Mouse (Mus musculus) forebrain, embryonic 14.5 days (tissue): ENCODE results near the gene Crabp1. TPM values are rescaled to one million over a fixed set of nuclear protein-coding genes. Genes with fewer than 3 reads are reported as not detected.

Source experiments
- ATAC-seq: fragments of 200-750 bp; cut with Nextera tagmentation; 2 replicates; pipeline ENCODE4 v1.8.0; 2017; ENCODE audit warnings: mild to moderate bottlenecking, moderate library complexity
- DNase-seq: peaks from one replicate; pipeline ENCODE4 v3.0.0-alpha.2; 2015; ENCODE audit warnings: low spot score
- H3K27ac ChIP-seq: fragments of 300-500 bp; sonication (generic); 2 replicates; pipeline ENCODE4 v1.5.1; 2014; ENCODE audit warnings: low read depth, mild to moderate bottlenecking, control low read depth, low read length, moderate library complexity
- H3K27me3 ChIP-seq: fragments of 300-500 bp; sonication (generic); replicated peaks from 2 replicates; pipeline ENCODE4 v1.6.1; 2014; ENCODE audit warnings: low read length, control low read depth, mixed read lengths; ENCODE audit not compliant: control insufficient read depth, insufficient read depth
- H3K36me3 ChIP-seq: fragments of 300-500 bp; sonication (generic); 2 replicates; pipeline ENCODE4 v1.6.1; 2014; ENCODE audit warnings: low read length, control low read depth; ENCODE audit not compliant: control insufficient read depth, insufficient read depth
- H3K4me1 ChIP-seq: fragments of 300-500 bp; sonication (generic); 2 replicates; pipeline ENCODE4 v1.6.1; 2014; ENCODE audit warnings: antibody characterized with exemption, low read length, control low read depth; ENCODE audit not compliant: control insufficient read depth, insufficient read depth
- H3K4me2 ChIP-seq: fragments of 300-500 bp; sonication (generic); 2 replicates; pipeline ENCODE4 v1.6.1; 2014; ENCODE audit warnings: mild to moderate bottlenecking, control low read depth, low read length
- H3K4me3 ChIP-seq: fragments of 300-500 bp; sonication (generic); 2 replicates; pipeline ENCODE4 v1.5.1; 2014; ENCODE audit warnings: low read depth, low read length, control low read depth
- H3K9ac ChIP-seq: fragments of 300-500 bp; sonication (generic); 2 replicates; pipeline ENCODE4 v1.6.1; 2014; ENCODE audit warnings: mild to moderate bottlenecking, low read length, control low read depth, moderate library complexity
- H3K9me3 ChIP-seq: fragments of 300-500 bp; sonication (generic); replicated peaks from 2 replicates; pipeline ENCODE4 v1.6.1; 2016; ENCODE audit warnings: low read length, control low read depth, mixed read lengths; ENCODE audit not compliant: control insufficient read depth
- WGBS: fragments of 180-500 bp; shearing (Covaris S2); extraction: QIAGEN DNeasy Blood & Tissue Kit; methylation state at CpG from one replicate; pipeline ENCODE4 v1.1.7; 2014; 5-methylcytosine and 5-hydroxymethylcytosine counted together
- polyA plus RNA-seq: library from polyadenylated mRNA; unstranded; fragments of >200 nt; fragmentation: Nextera tagmentation; extraction: Ambion mirVana; gene quantifications from 2 replicates; pipeline ENCODE4 v1.2.1, GENCODE M21; 2014

Crabp1 gene
- polyA plus RNA-seq, 1 experiment from 2014 or later: 51.7 TPM

DNA sequence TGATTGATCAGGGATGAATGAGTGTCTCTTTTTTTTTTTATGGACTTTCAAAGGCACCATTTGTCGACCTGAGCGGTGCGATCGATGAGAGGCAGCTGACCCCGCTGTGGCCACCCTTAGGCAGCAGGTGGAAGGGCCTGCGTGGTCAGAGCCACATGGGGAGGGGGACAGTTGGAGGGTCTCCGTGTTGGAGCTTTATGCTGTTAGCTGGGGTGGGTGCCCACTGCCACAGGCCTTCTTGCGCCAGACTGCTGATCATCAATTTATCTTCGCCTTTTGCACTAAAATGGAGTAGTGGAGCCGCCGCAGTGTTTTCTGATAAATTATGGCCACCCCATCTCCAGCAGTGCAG is 11.6 kb upstream of the Crabp1 start:
- H3K27me3 ChIP-seq: no peaks in the 10 kb centered on the region
- 57% methylated on average over 11 of the region's 11 CpGs for WGBS
- no peaks in the 10 kb centered on the region for H3K36me3 ChIP-seq
- no peak for ATAC-seq
- no peaks in the 10 kb centered on the region for H3K9me3 ChIP-seq
- H3K4me1 ChIP-seq: no peaks in the 10 kb centered on the region
- H3K9ac ChIP-seq: no peak overlapping the region
- H3K4me3 ChIP-seq: no peak overlapping the region
- no peak overlapping the region for H3K27ac ChIP-seq
- H3K4me2 ChIP-seq: no peak overlapping the region
- no peak for DNase-seq

DNA sequence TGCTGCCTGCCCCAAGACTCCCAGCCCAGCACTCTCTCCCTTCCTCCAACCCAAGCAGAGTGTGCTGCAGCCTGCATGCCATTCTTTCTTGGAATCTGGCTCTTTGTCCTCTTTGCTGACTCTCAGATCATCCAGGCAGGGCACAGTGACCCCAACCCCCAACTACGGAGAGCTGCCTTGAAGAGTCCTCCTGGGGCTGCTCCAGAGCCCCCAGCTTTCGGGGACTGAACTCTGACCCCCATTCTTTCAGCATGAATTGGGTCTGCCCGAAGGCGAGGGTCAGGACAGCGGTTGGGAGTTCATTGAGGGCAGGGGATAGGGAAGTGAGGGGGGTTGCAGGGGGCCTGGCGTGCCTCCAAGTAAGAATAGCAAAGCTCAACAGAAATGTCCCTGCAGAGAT is 5.0 kb upstream of the Crabp1 start:
- peaks cover 3% of the 10 kb centered on the region for H3K4me1 ChIP-seq
- no peak for DNase-seq
- H3K4me2 ChIP-seq: no peak overlapping the region
- no peaks in the 10 kb centered on the region for H3K36me3 ChIP-seq
- no peak overlapping the region for H3K9ac ChIP-seq
- no peak overlapping the region for H3K4me3 ChIP-seq
- peaks cover 18% of the 10 kb centered on the region for H3K27me3 ChIP-seq
- no peak overlapping the region for H3K27ac ChIP-seq
- ATAC-seq: no peak
- 14% methylated on average over 6 of the region's 6 CpGs for WGBS
- no peaks in the 10 kb centered on the region for H3K9me3 ChIP-seq

DNA sequence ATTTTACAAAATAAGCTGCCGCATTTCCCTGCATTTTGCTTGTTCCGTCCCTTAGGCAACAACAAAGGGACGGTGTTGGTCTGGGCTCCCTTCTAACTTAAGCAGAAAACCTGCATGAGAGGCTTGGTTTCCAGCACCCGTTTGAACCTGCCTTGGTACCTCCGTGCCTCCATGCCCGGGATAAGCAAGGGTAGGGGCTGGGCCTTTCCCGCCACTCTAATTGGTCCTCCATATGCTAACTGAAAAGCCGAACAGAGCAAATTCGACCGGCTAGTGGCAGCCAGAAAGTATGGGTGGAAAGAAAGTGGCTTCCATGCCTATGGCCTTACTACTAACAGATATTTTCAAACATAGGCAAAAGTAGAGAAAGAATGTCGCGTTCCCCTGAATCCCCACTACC is 457 bp upstream of the Crabp1 start:
- H3K4me1 ChIP-seq: peaks cover 21% of the 10 kb centered on the region
- H3K9ac ChIP-seq: no peak overlapping the region; the same call in 1 of the 2 replicates
- no peaks in the 10 kb centered on the region for H3K9me3 ChIP-seq
- peak overlapping the region; percentile 68 for H3K4me2 ChIP-seq
- 19% methylated on average over 12 of the region's 12 CpGs for WGBS
- peak overlapping the region; percentile 30; the same call in 1 of the 2 replicates for H3K4me3 ChIP-seq
- ATAC-seq (no peak), DNase-seq (no peak)
- H3K27ac ChIP-seq: no peak overlapping the region
- no peaks in the 10 kb centered on the region for H3K36me3 ChIP-seq
- peaks cover 41% of the 10 kb centered on the region for H3K27me3 ChIP-seq

DNA sequence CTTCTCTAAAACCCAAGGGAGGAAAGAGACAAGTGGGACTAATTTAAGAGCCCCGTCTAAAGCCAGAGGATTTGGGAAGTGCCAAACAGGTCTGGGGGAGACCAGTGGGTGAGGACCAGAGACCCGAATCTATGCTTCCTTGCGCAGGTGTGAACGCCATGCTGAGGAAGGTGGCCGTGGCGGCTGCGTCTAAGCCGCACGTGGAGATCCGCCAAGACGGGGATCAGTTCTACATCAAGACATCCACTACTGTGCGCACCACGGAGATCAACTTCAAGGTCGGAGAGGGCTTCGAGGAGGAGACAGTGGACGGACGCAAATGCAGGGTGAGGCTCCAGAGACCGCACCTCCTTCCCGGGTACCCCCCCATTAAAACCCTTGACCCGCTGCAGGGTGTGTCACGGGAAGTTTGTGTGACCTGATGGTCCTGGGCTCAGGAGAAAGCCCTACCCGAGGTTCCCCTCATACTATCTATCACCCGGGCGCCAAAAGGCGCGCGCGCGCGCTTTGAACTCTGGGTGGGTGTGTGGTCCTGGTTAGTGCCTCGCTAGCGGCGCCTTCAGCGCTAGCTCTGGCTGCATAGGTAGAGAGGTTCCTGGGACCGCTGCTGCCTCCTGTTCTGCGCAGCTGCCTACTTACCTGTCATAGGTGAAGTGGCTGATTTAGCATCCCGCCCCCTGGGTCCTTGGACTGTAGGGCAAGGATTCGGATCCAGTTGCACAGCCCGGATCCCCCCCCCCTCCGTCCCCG is 963 bp downstream of the Crabp1 start:
- ATAC-seq: no peak
- Histone ChIP-seq H3K4me3 (peak overlapping the region; percentile 30), H3K4me2 (peak overlapping the region; percentile 68), H3K9me3 (no peaks in the 10 kb centered on the region), H3K9ac (peak overlapping the region; percentile 37; the same call in 1 of the 2 replicates), H3K4me1 (peaks cover 24% of the 10 kb centered on the region), H3K27ac (no peak overlapping the region), H3K27me3 (peaks cover 41% of the 10 kb centered on the region), H3K36me3 (no peaks in the 10 kb centered on the region)
- under 1% methylated on average over 41 of the region's 41 CpGs for WGBS
- DNase-seq: peak; percentile 34

GRCm38 (mm10) chr9:54770140-54770780 is 5.7 kb downstream of the Crabp1 start:
- no peak overlapping the region for H3K27ac ChIP-seq
- 46% methylated on average over 11 of the region's 11 CpGs for WGBS

DNA sequence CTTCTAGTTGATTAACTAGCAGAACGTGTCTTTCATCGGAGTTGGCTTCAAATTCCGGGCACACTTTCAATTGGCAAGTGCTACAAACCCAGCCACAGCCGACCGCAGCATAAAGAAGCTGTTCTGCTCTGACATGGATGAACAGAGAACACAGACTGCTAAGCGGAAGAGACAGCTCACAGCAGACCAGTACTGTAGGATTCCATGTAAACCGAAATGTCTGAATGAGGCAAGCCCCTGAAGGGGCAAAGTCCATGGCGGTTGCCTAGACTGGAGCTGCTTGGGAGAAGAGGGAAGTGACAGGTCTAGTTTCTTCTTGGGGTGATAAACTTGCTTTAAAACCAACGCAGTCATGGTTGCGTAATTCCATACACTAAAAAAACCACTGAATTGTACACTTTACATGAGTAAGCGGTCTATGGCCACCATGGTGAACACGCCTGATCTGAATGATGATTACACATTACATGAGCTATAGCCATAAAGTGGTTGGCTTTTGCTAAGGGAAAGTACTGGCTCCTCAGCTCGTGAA is 12.0 kb downstream of the Crabp1 start:
- H3K27me3 ChIP-seq: no peaks in the 10 kb centered on the region
- no peak overlapping the region for H3K9ac ChIP-seq
- 79% methylated on average over 13 of the region's 13 CpGs for WGBS
- no peak overlapping the region for H3K4me3 ChIP-seq
- no peaks in the 10 kb centered on the region for H3K4me1 ChIP-seq
- ATAC-seq (no peak), DNase-seq (peak; percentile 62)
- H3K36me3 ChIP-seq: no peaks in the 10 kb centered on the region
- no peak overlapping the region for H3K27ac ChIP-seq
- no peaks in the 10 kb centered on the region for H3K9me3 ChIP-seq
- no peak overlapping the region for H3K4me2 ChIP-seq

More at GRCm38 (mm10) chr9:54770140-54770780, 5.7 kb downstream of the Crabp1 start:
- Histone ChIP-seq H3K9ac (no peak overlapping the region), H3K9me3 (no peaks in the 10 kb centered on the region), H3K4me1 (peaks cover 20% of the 10 kb centered on the region), H3K4me3 (no peak overlapping the region), H3K4me2 (no peak overlapping the region), H3K36me3 (no peaks in the 10 kb centered on the region), H3K27me3 (peaks cover 16% of the 10 kb centered on the region)
- no peak for ATAC-seq
- DNase-seq: no peak

GRCm38 (mm10) chr9:54779280-54779679 is 14.7 kb downstream of the Crabp1 start:
- H3K4me2 ChIP-seq: no peak overlapping the region
- 81% methylated on average over 8 of the region's 8 CpGs for WGBS
- DNase-seq (peak; percentile 24), ATAC-seq (no peak)
- no peak overlapping the region for H3K4me3 ChIP-seq
- no peaks in the 10 kb centered on the region for H3K36me3 ChIP-seq
- H3K9ac ChIP-seq: no peak overlapping the region
- no peaks in the 10 kb centered on the region for H3K9me3 ChIP-seq
- H3K27ac ChIP-seq: no peak overlapping the region
- no peaks in the 10 kb centered on the region for H3K4me1 ChIP-seq
- H3K27me3 ChIP-seq: no peaks in the 10 kb centered on the region

- Histone ChIP-seq H3K4me3 (no peak overlapping the region), H3K9ac (no peak overlapping the region), H3K4me2 (no peak overlapping the region), H3K27ac (no peak overlapping the region), H3K9me3 (no peaks in the 10 kb centered on the region), H3K27me3 (no peaks in the 10 kb centered on the region), H3K4me1 (no peaks in the 10 kb centered on the region; the same call in 1 of the 2 replicates), H3K36me3 (no peaks in the 10 kb centered on the region)
- no peak for ATAC-seq
- DNase-seq: peak; percentile 19
- WGBS: 59% methylated on average over 15 of the region's 15 CpGs
Measured at GRCm38 (mm10) chr9:54782504-54782903, 18.0 kb downstream of the Crabp1 start.

DNA sequence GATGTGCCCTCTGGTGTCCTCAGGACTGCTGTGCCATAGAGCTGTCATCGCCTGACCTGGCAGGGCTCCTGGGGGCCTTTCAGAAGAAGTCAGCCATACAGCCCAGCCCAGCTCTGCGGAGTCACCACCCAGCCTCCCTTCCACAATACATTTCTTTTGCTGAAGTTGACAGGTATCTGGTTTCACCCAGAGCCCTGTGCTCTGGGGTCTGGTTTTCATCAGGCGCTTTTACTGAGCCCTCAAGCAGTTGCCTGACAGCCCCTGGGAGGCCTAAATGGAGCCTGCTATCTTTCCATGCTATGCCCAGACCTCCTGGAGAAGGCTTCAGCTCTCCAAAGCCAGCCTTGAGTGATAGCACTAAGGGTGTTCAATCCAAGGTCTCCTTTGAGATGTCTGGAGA is 19.5 kb downstream of the Crabp1 start:
- Histone ChIP-seq H3K9ac (no peak overlapping the region), H3K4me3 (no peak overlapping the region), H3K27me3 (no peaks in the 10 kb centered on the region), H3K4me2 (no peak overlapping the region), H3K4me1 (peaks cover 3% of the 10 kb centered on the region; the same call in 1 of the 2 replicates), H3K36me3 (no peaks in the 10 kb centered on the region), H3K27ac (no peak overlapping the region), H3K9me3 (no peaks in the 10 kb centered on the region)
- DNase-seq (no peak), ATAC-seq (no peak)
- WGBS: 70% methylated on average over 3 of the region's 3 CpGs
